Mouse (Mus musculus) lung, embryonic 14.5 days (tissue): ENCODE data around the gene Dnm3. TPM values are rescaled to one million over a fixed set of nuclear protein-coding genes. Genes with fewer than 3 reads are reported as not detected.

Experiments
- ATAC-seq: fragments of 200-750 bp; cut with Nextera tagmentation; 2 replicates; pipeline ENCODE4 v1.8.0; 2017; ENCODE audit warnings: mild to moderate bottlenecking, moderate TSS enrichment, moderate library complexity; ENCODE audit not compliant: insufficient read depth
- DNase-seq: peaks from one replicate; pipeline ENCODE4 v3.0.0-alpha.2; 2015
- H3K27ac ChIP-seq: fragments of 300-500 bp; sonication (generic); 2 replicates; pipeline ENCODE4 v1.5.1; 2014; ENCODE audit warnings: low read depth, mild to moderate bottlenecking, moderate library complexity
- H3K27me3 ChIP-seq: fragments of 300-500 bp; sonication (generic); 2 replicates; pipeline ENCODE4 v1.6.1; 2014; ENCODE audit warnings: low read length, control low read depth; ENCODE audit not compliant: insufficient read depth
- H3K36me3 ChIP-seq: fragments of 300-500 bp; sonication (generic); 2 replicates; pipeline ENCODE4 v1.6.1; 2014; ENCODE audit warnings: control low read depth; ENCODE audit not compliant: insufficient read depth
- H3K4me1 ChIP-seq: fragments of 300-500 bp; sonication (generic); 2 replicates; pipeline ENCODE4 v1.6.1; 2014; ENCODE audit warnings: antibody characterized with exemption, control low read depth; ENCODE audit not compliant: insufficient read depth
- H3K4me2 ChIP-seq: fragments of 300-500 bp; sonication (generic); 2 replicates; pipeline ENCODE4 v1.6.1; 2014; ENCODE audit warnings: mild to moderate bottlenecking
- H3K4me3 ChIP-seq: fragments of 300-500 bp; sonication (generic); 2 replicates; pipeline ENCODE4 v1.5.1; 2014; ENCODE audit warnings: low read depth, low read length
- H3K9ac ChIP-seq: fragments of 300-500 bp; sonication (generic); 2 replicates; pipeline ENCODE4 v1.6.1; 2014
- H3K9me3 ChIP-seq: fragments of 300-500 bp; sonication (generic); 2 replicates; pipeline ENCODE4 v1.6.1; 2016; ENCODE audit warnings: low read depth, low read length, control low read depth
- CTCF ChIP-seq: IDR thresholded peaks from 2 replicates; pipeline ENCODE4 v1.5.1; 2016; ENCODE audit warnings: antibody characterized with exemption, low read depth
- WGBS: fragments of 180-500 bp; shearing (Covaris S2); extraction: QIAGEN DNeasy Blood & Tissue Kit; methylation state at CpG from one replicate; pipeline ENCODE4 v1.1.7; 2014; 5-methylcytosine and 5-hydroxymethylcytosine counted together
- polyA plus RNA-seq: library from polyadenylated mRNA; unstranded; fragments of >200 nt; fragmentation: Nextera tagmentation; extraction: Ambion mirVana; gene quantifications from 2 replicates; pipeline ENCODE4 v1.2.1, GENCODE M21; 2014

Gene Dnm3
- polyA plus RNA-seq, 1 experiment from 2014 or later = 2.8 TPM

- Histone ChIP-seq H3K27ac (no peak overlapping the region), H3K9me3 (no peaks in the 10 kb centered on the region), H3K9ac (no peak overlapping the region), H3K4me2 (no peak overlapping the region), H3K27me3 (no peaks in the 10 kb centered on the region), H3K36me3 (no peaks in the 10 kb centered on the region), H3K4me3 (no peak overlapping the region), H3K4me1 (no peaks in the 10 kb centered on the region)
- ATAC-seq = no peak
- 62% methylated on average over 3 of the region's 3 CpGs for WGBS
- TF ChIP-seq CTCF = no peak
- no peak for DNase-seq
Observed at GRCm38 (mm10) chr1:162336224-162336623, 141.6 kb downstream of the Dnm3 start.

- no peaks in the 10 kb centered on the region for H3K4me1 ChIP-seq
- H3K27ac ChIP-seq = no peak overlapping the region
- no peaks in the 10 kb centered on the region for H3K9me3 ChIP-seq
- ATAC-seq = no peak
- WGBS = 55% methylated on average over 4 of the region's 4 CpGs
- no peak overlapping the region for H3K4me3 ChIP-seq
- H3K4me2 ChIP-seq = no peak overlapping the region
- no peak for TF ChIP-seq CTCF
- no peak for DNase-seq
- no peaks in the 10 kb centered on the region for H3K27me3 ChIP-seq
- H3K36me3 ChIP-seq = no peaks in the 10 kb centered on the region
- H3K9ac ChIP-seq = no peak overlapping the region
Observed at GRCm38 (mm10) chr1:162328673-162329072, 149.2 kb downstream of the Dnm3 start.

DNA sequence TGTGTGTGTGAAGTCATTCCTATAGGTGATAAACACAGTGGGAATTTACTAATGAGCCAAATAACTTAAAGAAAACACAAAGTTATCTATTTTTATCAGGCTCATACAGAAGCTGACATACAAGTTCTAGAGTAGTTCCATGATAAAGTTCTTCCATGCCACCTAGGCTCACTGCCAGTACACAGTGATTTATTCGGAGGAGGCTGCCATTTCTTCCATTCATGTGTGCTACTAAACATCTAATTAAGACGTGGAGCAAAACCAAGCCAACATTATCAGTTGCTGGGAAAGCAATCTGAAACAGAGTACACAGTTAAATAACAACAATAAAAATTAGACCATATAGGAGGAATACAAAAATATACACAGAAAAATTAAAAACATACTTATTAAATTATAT, 150.2 kb downstream of the Dnm3 start:
- no peak for DNase-seq
- no peaks in the 10 kb centered on the region for H3K4me1 ChIP-seq
- no peak overlapping the region for H3K4me2 ChIP-seq
- H3K9ac ChIP-seq = no peak overlapping the region
- H3K9me3 ChIP-seq = no peaks in the 10 kb centered on the region
- no peak for TF ChIP-seq CTCF
- ATAC-seq = no peak
- no peak overlapping the region for H3K4me3 ChIP-seq
- no peaks in the 10 kb centered on the region for H3K27me3 ChIP-seq
- no peaks in the 10 kb centered on the region for H3K36me3 ChIP-seq
- H3K27ac ChIP-seq = no peak overlapping the region
- 69% methylated on average over 2 of the region's 2 CpGs for WGBS

DNA sequence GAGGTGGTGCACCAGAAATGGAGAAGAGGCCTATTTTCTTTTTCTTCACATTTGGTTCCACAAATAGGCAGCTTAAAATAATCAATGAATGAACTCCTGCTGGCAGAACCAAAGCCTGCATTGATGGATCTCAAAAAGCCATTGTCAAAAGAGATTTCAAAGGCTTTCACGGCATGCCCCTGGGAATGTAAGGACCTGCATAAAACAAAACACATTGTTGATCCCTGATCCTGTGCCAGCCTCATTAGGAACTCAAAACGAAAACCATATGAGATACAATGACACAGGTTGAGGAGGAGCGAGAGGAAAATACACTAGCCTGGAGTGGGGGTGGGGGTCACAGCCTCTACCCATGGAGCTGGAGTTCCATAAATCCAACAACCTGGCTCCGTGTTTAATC, 153.4 kb downstream of the Dnm3 start:
- Histone ChIP-seq H3K4me1 (no peaks in the 10 kb centered on the region), H3K4me2 (no peak overlapping the region), H3K9me3 (no peaks in the 10 kb centered on the region), H3K36me3 (no peaks in the 10 kb centered on the region), H3K9ac (no peak overlapping the region), H3K4me3 (no peak overlapping the region), H3K27ac (no peak overlapping the region), H3K27me3 (no peaks in the 10 kb centered on the region)
- TF ChIP-seq CTCF = no peak
- WGBS = 71% methylated on average over 4 of the region's 4 CpGs
- ATAC-seq (no peak), DNase-seq (no peak)

- Histone ChIP-seq H3K9me3 (no peaks in the 10 kb centered on the region), H3K27ac (no peak overlapping the region), H3K4me3 (no peak overlapping the region), H3K9ac (no peak overlapping the region), H3K4me2 (no peak overlapping the region), H3K4me1 (no peaks in the 10 kb centered on the region), H3K36me3 (no peaks in the 10 kb centered on the region), H3K27me3 (no peaks in the 10 kb centered on the region)
- DNase-seq = no peak
- TF ChIP-seq CTCF = no peak
- WGBS = 56% methylated on average over 2 of the region's 2 CpGs
- no peak for ATAC-seq
Observed at GRCm38 (mm10) chr1:162323142-162323541, 154.7 kb downstream of the Dnm3 start.

- Histone ChIP-seq H3K36me3 (no peaks in the 10 kb centered on the region), H3K27ac (peak overlapping the region; percentile 31; the same call in 1 of the 2 replicates), H3K9ac (peak overlapping the region; percentile 21; the same call in 1 of the 2 replicates), H3K9me3 (no peaks in the 10 kb centered on the region), H3K4me1 (no peaks in the 10 kb centered on the region), H3K27me3 (no peaks in the 10 kb centered on the region), H3K4me2 (peak overlapping the region; percentile 49), H3K4me3 (no peak overlapping the region)
- 13% methylated on average over 11 of the region's 11 CpGs for WGBS
- ATAC-seq (peak; percentile 84), DNase-seq (peak; percentile 88)
- peak; percentile 90 for TF ChIP-seq CTCF
Observed at GRCm38 (mm10) chr1:162313451-162314276, 164.2 kb downstream of the Dnm3 start.

- Histone ChIP-seq H3K9me3 (no peaks in the 10 kb centered on the region), H3K27ac (no peak overlapping the region), H3K27me3 (no peaks in the 10 kb centered on the region), H3K4me3 (no peak overlapping the region), H3K9ac (no peak overlapping the region), H3K36me3 (no peaks in the 10 kb centered on the region), H3K4me2 (no peak overlapping the region), H3K4me1 (0 out of 2 replicates have a peak, but pooled peaks cover 3% of the 10 kb centered on the region)
- no peak for TF ChIP-seq CTCF
- DNase-seq (no peak), ATAC-seq (no peak)
- 74% methylated on average over 2 of the region's 2 CpGs for WGBS
Observed at GRCm38 (mm10) chr1:162312621-162313020, 165.2 kb downstream of the Dnm3 start.
